In genomic region chr17:80132502-80132901, GRCm38 (mm10) we compare ENCODE assay signal across 19 mouse cellular contexts. TPM values are rescaled to one million over a fixed set of nuclear protein-coding genes. Genes with fewer than 3 reads are reported as not detected.
DNase-seq lines count a peak whose midpoint lies in the region; ATAC-seq lines count a peak whose summit lies in the region.
"Had no signal": no experiment of that assay in that cellular context is flagged by ENCODE, and none has a peak within 500 bp of the region (broad histone marks: within the 10 kb centered on the region; RNA-seq: fewer than 3 reads in every experiment).

No protein-coding gene starts in this region.

- ATAC-seq in inflammation-experienced regulatory T-cells, adult 6 months: peak; percentile 49
- ATAC-seq in megakaryocyte progenitor cell, adult 5-6 weeks (replicated peaks; ENCODE audit: poor library complexity): peak; percentile 43; the same call in 1 of the 2 replicates
- ATAC-seq: forebrain, embryonic 13.5 days had no signal

- peak; percentile 46 for DNase-seq in CD4-positive helper T cell, adult 2 months (ENCODE audit: low read depth, low spot score)
- peak; percentile 60 for DNase-seq in CD4-positive, CD25-positive, alpha-beta regulatory T cell, adult 2 months (ENCODE audit: low read depth, low spot score)
- no peak for DNase-seq in cerebellum, postnatal 14 days
- no peak for DNase-seq in heart, postnatal 4 days
- DNase-seq in B cell, adult 2 months: no peak
- DNase-seq: adrenal gland, adult 2 months; cerebellum, adult 2 months; cerebellum, postnatal 25 days; gastrocnemius, postnatal 25 days; heart, adult 11 months; heart, postnatal 36 days; lung, postnatal 4 days; midbrain, embryonic 14.5 days; right cerebral cortex, postnatal 25 days; spleen, adult 18-20 months; thymus, postnatal 4 days had no signal

RNA-seq across cellular contexts. Expression of gene Galm, which starts 5.2 kb away (rescaled TPM):
- polyA plus RNA-seq in inflammation-experienced regulatory T-cells, adult 6 months (2017; shearing (Covaris generic)): 10 to 100 TPM; 36.2 to 50.6 (median 42.1) TPM
- 5.9 and 7.6 TPM in 2 replicates for total RNA-seq in megakaryocyte progenitor cell, adult 5-6 weeks (2015)
- 4.5 and 6.7 TPM in 2 replicates for total RNA-seq in megakaryocyte progenitor cell, adult 5-6 weeks (2017)
- 1 to 10 TPM; 6.9 to 9.1 TPM for total RNA-seq in heart, postnatal 4 days (2021)

Comparison
In these comparisons a context has a peak if more than half of its experiments do, and no peak if none do; other contexts are left out.
1. DNase-seq: peak in CD4-positive helper T cell, adult 2 months (single experiment) and CD4-positive, CD25-positive, alpha-beta regulatory T cell, adult 2 months (single experiment); none in cerebellum, postnatal 14 days (0 of 2), heart, postnatal 4 days (single experiment) and B cell, adult 2 months (0 of 2).